Mouse (Mus musculus): ENCODE measurements around the gene Armc2.

DNA sequence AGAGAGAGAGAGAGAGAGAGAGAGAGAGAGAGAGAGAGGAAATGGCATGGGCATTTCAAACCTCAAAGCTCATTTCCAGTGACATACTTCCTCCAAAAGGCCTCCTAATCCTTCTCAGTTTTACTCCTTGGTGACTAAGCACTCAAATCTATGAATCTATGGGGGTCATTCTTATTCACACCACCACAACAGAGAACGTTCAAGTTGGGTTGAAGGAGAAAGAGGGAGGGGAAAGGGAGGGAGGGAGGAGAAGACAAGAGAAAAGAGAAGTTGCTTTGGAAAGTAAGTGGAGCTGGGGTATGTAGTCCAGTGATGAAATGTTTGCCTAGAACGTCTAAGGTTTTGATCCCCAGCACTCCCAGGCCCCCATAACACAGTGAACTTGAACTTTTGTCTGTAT lies 148.1 kb downstream of the Armc2 start:
- TF ChIP-seq CTCF (IDR thresholded peaks at IDR 0.05; ENCODE audit: borderline replicate concordance, insufficient read depth, low read length) (no peak), POLR2A (IDR thresholded peaks at IDR 0.05; ENCODE audit: low read depth, low read length) (no peak)
